Mouse (Mus musculus): Measurements from ENCODE around the gene Clec4g. TPM values are rescaled to one million over a fixed set of nuclear protein-coding genes. Genes with fewer than 3 reads are reported as not detected.

Clec4g gene
- total RNA-seq, 2 experiments from 2014 or later: not detected

DNA sequence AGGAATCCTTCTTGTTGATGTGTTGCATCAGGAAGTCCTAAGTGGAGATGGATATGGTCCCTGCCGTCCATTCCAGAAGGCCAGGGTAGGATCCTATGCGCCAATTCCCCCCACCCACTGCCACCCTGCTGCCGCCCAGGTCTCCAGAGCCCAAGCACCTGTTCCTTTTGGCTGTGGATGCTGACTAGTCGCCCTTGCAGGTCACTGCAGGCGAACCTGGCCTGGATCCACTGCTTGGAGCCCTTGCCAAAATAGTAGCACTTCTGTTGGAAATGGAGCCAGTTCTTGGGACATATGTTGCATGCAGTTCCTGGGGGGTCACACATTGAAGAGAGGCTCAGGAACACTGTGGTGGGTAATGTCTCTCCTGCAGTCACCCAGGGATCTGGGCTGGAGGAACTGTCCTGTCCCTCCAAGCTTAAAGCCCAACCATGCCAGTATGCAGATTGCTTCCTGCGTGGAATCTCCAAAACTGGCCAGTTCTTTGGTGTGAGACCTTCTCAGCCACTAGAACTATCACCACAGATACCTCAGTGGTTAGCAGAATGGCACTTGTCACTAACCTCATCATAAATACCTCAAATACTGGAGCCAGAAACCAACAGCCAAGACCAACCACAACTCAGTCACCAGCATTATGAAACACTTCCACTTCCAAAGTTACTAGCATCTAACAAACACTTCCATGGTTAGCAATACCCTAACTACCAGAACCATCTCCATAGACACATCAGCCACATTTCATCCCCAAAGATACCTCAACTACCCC is 36.9 kb downstream of the Clec4g start:
- DNase-seq (ENCODE audit: low spot score in 2 of 2): no peak
- intact Hi-C loops (cut with DNase I): no loop called here

DNA sequence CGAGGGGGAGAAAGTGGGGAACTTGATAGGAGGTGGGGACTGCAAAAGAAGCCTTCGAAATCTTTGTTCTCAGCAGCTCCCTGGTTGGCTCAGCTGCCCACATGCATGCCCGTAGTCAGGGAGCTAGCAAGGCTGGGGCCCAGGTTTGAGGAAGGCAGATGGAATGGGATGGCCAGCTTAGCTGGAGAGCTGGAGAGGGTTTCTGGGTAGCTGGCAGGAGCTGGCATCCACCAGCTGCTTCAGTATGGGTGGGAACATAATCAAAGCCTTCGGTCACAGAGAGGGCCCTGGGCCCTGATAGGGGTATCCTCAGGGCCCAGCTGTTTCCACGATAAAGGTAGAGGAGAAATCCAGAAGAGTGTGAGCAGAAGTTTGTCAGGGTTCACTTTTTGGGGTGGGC is 38.0 kb downstream of the Clec4g start:
- intact Hi-C loops (cut with DNase I): no loop called here
- DNase-seq (ENCODE audit: low spot score in 2 of 2): no peak

DNA sequence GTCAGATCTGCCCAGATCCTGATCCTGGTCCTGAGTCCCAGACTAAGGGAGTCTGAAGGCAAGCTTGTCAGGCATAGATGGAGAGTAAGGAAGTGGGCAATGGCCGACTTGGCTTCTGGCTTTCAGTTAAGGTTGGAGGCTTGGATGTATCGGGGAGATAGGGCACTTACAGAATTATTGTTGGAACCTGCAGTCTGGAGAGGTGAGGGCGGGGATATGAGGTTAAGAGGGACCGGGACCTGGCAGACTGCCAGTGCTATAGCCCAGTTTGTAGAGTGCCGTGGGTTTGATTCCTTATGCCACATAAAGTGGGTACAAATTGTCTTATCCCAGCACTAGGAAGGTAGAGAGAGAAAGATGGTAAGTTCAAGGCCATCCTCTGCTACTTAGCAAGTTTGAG is 40.8 kb downstream of the Clec4g start:
- intact Hi-C loops (cut with DNase I): loop anchor here (5.0 kb wide), 1 partner anchor 217 kb away; no protein-coding TSS in a partner anchor
- no peak for DNase-seq (ENCODE audit: low spot score in 2 of 2)

DNA sequence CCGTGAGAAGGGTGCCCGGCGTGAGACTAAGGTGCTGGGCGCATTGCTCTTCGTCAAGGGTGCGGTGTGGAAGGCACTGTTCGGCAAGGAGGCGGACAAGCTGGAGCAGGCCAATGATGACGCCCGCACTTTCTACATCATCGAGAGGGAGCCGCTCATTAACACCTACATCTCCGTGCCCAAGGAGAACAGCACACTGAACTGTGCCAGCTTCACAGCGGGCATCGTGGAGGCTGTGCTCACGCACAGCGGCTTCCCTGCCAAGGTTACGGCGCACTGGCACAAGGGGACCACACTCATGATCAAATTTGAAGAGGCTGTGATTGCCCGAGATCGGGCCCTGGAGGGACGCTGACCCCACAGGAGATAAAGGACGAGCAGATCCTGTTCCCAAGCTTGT is 41.2 kb downstream of the Clec4g start:
- no peak for DNase-seq (ENCODE audit: low spot score in 2 of 2)
- intact Hi-C loops (cut with DNase I): loop anchor here (5.0 kb wide), 1 partner anchor 217 kb away; no protein-coding TSS in a partner anchor

DNA sequence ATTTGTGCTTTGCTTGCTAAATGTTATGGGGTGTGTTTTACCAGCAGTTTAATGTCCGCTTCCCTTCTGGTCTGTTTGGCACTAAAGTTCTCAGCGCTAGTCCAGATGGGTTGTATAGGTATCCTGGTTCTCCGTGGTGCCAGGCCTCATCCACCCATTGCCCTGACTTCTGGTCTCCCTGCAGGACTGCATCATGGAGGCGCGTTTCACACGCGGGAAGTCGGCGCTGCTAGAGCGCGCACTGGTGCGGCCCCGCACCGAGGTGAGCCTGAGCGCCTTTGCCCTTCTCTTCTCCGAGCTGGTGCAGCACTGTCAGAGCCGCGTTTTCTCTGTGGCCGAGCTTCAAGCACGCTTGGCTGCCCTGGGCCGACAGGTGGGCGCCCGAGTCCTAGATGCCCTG is 41.6 kb downstream of the Clec4g start:
- intact Hi-C loops (cut with DNase I): loop anchor here (5.0 kb wide), 1 partner anchor 217 kb away; no protein-coding TSS in a partner anchor

DNA sequence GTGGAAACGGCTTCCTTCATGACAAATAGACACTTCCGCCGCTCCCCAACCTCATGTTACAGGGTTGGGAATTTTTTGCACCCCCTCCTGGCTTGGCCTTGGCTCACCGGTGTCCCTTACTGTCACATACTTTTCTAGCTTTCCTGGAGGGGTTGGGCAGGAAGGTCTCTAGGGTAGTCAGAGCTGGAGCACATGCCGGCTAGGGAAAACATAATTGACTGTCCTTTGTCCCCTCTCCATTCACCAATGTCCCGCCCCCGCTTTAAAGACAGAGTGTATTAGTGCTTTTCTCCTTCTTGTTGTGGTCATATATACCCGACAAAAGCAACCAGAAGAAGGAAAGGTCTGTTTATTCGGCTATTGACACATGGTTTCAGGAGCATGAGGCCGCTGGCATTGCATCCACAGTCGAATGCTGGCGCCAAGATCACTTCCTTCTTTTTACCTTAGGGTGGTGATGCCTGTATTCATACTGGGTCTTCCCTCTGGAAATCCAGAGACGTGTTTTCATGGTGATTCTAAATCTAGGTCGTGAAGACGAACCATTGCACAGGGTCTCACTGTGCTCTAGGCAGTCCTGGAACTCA is 43.4 kb downstream of the Clec4g start:
- intact Hi-C loops (cut with DNase I): loop anchor here (1.0 to 5.0 kb wide), 4 partner anchors 47 to 215 kb away; partner anchors contain the start of genes Pet100, Stxbp2 and Xab2
- no peak for DNase-seq (ENCODE audit: low spot score in 2 of 2)

More for the DNA sequence above, 41.6 kb downstream of the Clec4g start:
- no peak for DNase-seq (ENCODE audit: low spot score in 2 of 2)

DNA sequence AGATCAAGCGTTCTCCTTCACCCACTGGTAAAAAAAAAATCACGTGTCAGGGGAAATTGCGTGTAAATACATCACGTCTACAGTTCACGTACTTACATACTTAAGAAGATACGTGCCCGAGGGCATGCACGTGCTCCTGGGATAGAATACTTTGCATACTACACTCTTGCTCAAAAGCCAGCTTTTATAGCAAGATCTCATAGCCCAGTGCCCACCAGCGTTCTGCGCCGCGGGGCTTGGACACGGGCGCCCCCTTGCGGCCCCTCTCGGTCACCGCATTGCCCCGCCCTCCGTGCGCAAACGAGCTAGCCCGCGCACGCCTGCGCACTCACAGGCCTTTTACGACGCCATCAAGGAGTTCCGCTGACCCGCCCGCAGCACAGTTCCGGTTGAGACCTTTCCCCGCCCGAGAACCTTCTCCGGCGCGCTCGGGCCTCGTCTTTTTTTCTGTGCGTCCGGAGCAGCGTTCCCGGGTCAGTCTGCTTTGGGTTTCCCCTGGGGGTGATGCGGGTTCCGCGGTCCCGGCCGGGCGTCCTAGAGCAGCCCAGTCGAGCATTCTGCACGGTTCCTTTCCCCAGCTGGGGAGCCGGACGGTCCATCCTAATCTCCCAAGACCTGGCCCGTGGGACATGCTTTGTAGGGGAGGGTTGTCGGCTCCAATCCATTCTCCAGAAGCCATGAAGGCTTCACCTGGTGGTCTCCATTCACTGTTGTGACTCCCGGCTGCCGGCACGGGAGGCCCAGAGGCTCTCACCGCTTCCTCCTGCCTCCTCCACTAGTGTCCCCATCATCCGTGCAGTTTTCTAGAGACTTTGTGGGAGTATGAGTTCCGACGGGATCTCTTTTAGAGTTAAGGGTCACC is 44.1 kb downstream of the Clec4g start, which contains the start of gene Trappc5:
Trappc5 (plus strand) TSS at position 169 of the 862 bp plus-strand sequence.
- intact Hi-C loops (cut with DNase I): loop anchor here (1.0 to 5.0 kb wide), 4 partner anchors 46 to 214 kb away; partner anchors contain the start of genes Pet100, Stxbp2 and Xab2

DNA sequence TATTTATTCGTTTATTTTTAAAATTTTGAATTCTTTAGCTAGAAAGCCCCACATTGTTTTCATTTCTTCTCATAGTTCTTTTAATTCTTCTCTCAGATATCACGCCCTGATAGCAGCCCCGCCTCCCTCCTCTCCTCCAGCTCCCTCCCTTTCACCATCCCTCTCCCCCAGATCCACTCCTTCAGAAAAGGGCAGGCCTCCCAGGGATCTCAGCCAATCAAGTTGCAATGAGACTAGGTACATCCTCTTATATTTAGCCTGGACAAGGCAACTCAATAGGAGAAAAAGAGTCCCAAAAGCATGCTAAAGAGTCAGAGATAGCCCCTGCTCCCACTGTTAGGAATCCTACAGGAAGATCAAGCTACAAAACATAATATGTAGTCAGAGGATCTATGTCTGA is 45.8 kb downstream of the Clec4g start:
- intact Hi-C loops (cut with DNase I): loop anchor here (5.0 kb wide), 1 partner anchor 212 kb away; no protein-coding TSS in a partner anchor
- no peak for DNase-seq (ENCODE audit: low spot score in 2 of 2)

More for the DNA sequence above, 44.1 kb downstream of the Clec4g start, which contains the start of gene Trappc5:
- peak; percentile 95 to 97 for DNase-seq (ENCODE audit: low spot score in 2 of 2)

DNA sequence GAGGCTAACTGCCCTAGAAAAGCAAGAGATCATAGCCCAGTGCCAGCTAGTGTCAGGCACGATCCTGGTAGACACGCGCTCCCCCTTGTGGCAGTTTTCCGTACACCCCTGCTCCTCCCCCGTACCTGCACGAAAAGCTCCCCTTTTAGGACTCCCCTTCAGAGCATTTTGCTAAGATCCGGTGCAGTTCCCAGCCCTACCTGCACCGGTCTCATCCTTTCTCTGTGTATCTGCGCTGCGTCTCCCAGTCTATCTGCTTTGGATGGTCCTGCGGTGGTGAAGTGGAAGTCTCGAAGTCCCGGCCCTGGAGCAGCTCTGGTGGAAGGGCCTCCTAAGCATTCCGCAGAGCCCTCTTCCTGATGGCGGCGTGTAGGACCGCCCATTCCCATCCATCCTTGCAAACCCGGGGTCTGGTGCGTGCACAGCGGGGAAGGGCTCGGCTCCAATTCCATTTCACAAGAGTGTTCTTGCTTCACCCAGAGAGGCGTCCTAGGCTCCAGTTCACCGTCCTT is 48.4 kb downstream of the Clec4g start, which contains the start of gene Fcor:
Fcor (minus strand) TSS at position 383 of the 512 bp plus-strand sequence.
- intact Hi-C loops (cut with DNase I): loop anchor here (1.0 to 2.0 kb wide), 2 partner anchors 45 to 113 kb away; no protein-coding TSS in a partner anchor

DNA sequence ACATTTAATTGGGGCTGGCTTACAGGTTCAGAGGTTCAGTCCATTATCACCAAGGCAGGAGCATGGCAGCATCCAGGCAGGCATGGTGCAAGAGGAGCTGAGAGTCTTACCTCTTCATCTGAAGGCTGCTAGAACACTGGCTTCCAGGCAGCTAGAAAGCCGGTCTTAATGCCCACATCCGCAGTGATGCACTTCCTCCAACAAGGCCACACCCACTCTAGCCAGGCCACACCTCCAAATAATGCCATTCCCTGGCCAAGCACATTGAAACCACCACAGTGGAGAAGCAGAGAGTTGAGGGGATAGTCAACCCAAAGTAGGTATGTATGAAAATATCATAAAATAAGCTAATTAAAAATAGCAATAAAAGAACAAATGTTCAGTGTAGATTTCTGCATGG is 50.1 kb downstream of the Clec4g start:
- DNase-seq (ENCODE audit: low spot score in 2 of 2): no peak
- intact Hi-C loops (cut with DNase I): no loop called here

More for the DNA sequence above, 48.4 kb downstream of the Clec4g start, which contains the start of gene Fcor:
- DNase-seq (ENCODE audit: low spot score in 2 of 2): peak; percentile 90 to 91

DNA sequence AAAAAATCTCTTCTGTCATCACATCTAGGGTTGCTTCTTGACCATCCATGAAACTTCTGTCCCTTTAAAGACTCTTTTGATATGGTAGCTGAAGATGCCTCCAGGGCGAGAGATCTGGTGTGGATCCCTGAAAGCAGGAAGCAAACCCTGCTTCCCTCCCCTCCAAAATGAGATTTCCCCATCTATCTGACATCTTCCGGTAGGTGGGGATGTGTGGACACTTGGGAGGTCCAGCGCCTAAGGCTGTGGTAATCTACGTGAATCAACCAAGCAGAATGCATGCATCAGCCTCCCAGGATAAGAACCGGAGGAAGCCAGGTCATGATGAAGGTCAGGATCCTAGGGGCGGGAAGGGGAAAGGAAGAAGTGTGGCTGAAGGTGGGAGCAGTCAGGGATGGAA is 54.9 kb downstream of the Clec4g start, which contains the start of gene Mcemp1:
Mcemp1 (plus strand) TSS at position 248 of the 400 bp plus-strand sequence.
- intact Hi-C loops (cut with DNase I): no loop called here
- no peak for DNase-seq (ENCODE audit: low spot score in 2 of 2)

DNA sequence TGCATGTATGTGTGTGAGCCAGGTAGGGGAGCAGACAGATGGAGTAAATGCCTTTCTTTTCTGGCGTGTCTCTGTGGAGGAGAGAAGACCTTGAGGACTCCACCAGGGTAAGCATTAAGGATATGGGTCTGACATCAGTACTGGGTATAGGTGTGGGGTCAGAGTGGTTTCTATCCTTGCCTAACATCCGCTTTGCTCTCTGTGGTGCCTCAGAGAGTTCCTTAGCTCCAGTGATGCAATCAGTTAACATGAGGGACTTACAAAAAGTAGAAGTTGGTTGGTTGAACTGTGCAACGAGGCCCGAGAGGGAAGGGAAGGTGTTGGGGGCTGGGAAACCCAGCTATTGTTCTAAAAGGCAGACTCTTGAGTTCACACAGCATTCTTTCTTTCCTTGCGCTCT is 56.0 kb downstream of the Clec4g start:
- intact Hi-C loops (cut with DNase I): no loop called here
- DNase-seq (ENCODE audit: low spot score in 2 of 2): no peak

DNA sequence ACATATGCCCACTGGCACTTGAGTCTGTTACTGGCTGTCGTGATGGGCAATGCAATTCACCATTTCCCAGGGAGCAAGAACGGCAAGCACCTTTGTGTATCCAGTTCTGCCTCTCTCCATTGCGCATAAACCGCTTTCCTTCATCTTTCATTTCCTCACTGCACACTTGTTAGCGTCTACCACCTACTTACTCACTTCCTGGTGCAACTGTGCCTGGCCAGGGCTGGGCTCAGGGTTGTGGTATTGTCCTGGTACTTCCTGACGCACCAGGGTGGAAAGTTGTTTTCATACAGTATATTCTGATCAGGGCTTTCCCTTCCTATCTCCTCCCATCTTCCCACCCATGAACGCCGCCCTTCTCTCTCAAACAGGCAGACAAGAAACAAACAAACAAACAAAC is 59.6 kb downstream of the Clec4g start:
- intact Hi-C loops (cut with DNase I): no loop called here
- DNase-seq (ENCODE audit: low spot score in 2 of 2): no peak

Other genes with a start within 250 kb of the Clec4g start
- not detected for gene Tex45, start 249.8 kb downstream of the Clec4g start, total RNA-seq (2021)
- 10 to 100 TPM; 28.2 to 30.3 TPM for gene Zfp358, start 227.5 kb downstream of the Clec4g start, total RNA-seq (2021)
- 10 to 100 TPM; 77.4 to 90.3 TPM for gene Mcoln1, start 220.2 kb downstream of the Clec4g start, total RNA-seq (2021)
- gene Pnpla6, start 205.3 kb downstream of the Clec4g start, total RNA-seq (2021): 10 to 100 TPM; 66.2 to 70.7 TPM
- gene C330021F23Rik, start 152.7 kb downstream of the Clec4g start, total RNA-seq (2021): not detected
- gene Camsap3, start 133.4 kb downstream of the Clec4g start, total RNA-seq (2021): 10 to 100 TPM; 39.5 to 39.9 TPM
- gene Xab2, start 99.3 kb downstream of the Clec4g start, total RNA-seq (2021): 10 to 100 TPM; 34.3 to 38.1 TPM
- gene Pet100, start 99.1 kb downstream of the Clec4g start, total RNA-seq (2021): 10 to 100 TPM; 84.0 to 87.2 TPM
- not detected for gene Pcp2, start 95.1 kb downstream of the Clec4g start, total RNA-seq (2021)
- 10 to 100 TPM; 32.6 to 48.4 TPM for gene Stxbp2, start 89.7 kb downstream of the Clec4g start, total RNA-seq (2021)
- gene Retn, start 64.9 kb downstream of the Clec4g start, total RNA-seq (2021): under 1 TPM; 0.50 to 0.87 TPM
- gene Mcemp1, start 54.9 kb downstream of the Clec4g start, total RNA-seq (2021): not detected
- 10 to 100 TPM; 13.2 to 17.0 TPM for gene Fcor, start 48.3 kb downstream of the Clec4g start, total RNA-seq (2021)
- gene Trappc5, start 44.4 kb downstream of the Clec4g start, total RNA-seq (2021): 10 to 100 TPM; 25.7 to 27.1 TPM
- not detected for gene Fcer2a, start 26.5 kb downstream of the Clec4g start, total RNA-seq (2021)
- gene Cd209a, start 28.3 kb upstream of the Clec4g start, total RNA-seq (2021): under 1 TPM in 1 of 2 experiments, not detected in 1; 0.48 TPM
- gene Cd209e, start 133.7 kb upstream of the Clec4g start, total RNA-seq (2021): not detected
- not detected for gene Cd209d, start 157.9 kb upstream of the Clec4g start, total RNA-seq (2021)
- gene Cd209b, start 206.2 kb upstream of the Clec4g start, total RNA-seq (2021): under 1 TPM; 0.50 to 0.57 TPM
- gene Cd209c, start 234.1 kb upstream of the Clec4g start, total RNA-seq (2021): under 1 TPM in 1 of 2 experiments, not detected in 1; 0.21 TPM

Data from left cerebral cortex, postnatal 25 days (tissue).